7 mouse cellular contexts compared by ENCODE assay signal in the genomic region with DNA sequence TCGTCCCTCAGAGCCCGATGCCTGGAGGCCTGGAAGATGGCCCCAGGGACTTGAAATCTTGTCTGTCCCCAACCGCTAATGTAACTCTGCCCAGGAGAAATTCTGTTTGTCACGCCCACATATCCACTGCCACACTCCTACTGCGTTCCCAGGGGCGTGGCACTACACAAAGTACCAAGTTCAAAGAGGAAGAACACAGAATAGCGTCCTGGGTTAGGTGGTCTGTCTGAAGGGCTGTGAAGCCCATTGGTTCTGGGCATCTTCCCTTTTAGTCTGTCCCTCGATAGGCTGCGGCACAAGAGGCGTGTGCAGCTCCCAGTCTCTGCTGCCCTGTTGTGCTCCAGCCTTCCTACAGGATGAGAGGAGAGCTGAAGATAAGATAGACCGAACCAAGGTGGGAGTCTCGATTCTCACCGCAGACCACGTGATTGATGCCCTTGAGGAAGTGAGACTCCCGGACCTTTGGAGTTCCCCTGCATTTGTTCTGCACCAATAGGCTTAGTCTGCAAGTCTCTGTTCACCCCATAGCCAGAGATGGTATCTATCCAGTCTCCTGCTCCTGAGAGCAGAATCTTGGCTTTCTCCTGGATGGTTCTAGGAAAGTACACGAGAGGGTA. TPM values are rescaled to one million over a fixed set of nuclear protein-coding genes. Genes with fewer than 3 reads are reported as not detected.
DNase-seq lines count a peak whose midpoint lies in the region; ATAC-seq lines count a peak whose summit lies in the region.

No protein-coding gene starts in this region.

- ATAC-seq in hindbrain, embryonic 15.5 days (ENCODE audit: low FRiP score, low read depth) = no peak; the same call in 1 of the 2 replicates
- ATAC-seq in liver, embryonic 12.5 days = no peak
- ATAC-seq in neural tube, embryonic 15.5 days (ENCODE audit: low FRiP score) = 0 out of 2 replicates have a peak, but pooled peaks have one; percentile 7

- peak overlapping the region; percentile 64 for H3K4me2 ChIP-seq in hindbrain, embryonic 15.5 days
- H3K4me2 ChIP-seq in liver, embryonic 12.5 days = peak overlapping the region; percentile 98
- peak overlapping the region; percentile 78 for H3K4me2 ChIP-seq in neural tube, embryonic 15.5 days

- H3K9ac ChIP-seq in hindbrain, embryonic 15.5 days = peak overlapping the region; percentile 64
- H3K9ac ChIP-seq in liver, embryonic 12.5 days = peak overlapping the region; percentile 74
- peak overlapping the region; percentile 75 for H3K9ac ChIP-seq in neural tube, embryonic 15.5 days (replicated peaks)

- no peaks in the 10 kb centered on the region for H3K27me3 ChIP-seq in hindbrain, embryonic 15.5 days
- peaks cover 33% of the 10 kb centered on the region for H3K27me3 ChIP-seq in liver, embryonic 12.5 days (replicated peaks)
- peaks cover 7% of the 10 kb centered on the region for H3K27me3 ChIP-seq in neural tube, embryonic 15.5 days (replicated peaks)

- H3K36me3 ChIP-seq in hindbrain, embryonic 15.5 days = no peaks in the 10 kb centered on the region
- no peaks in the 10 kb centered on the region for H3K36me3 ChIP-seq in liver, embryonic 12.5 days
- H3K36me3 ChIP-seq in neural tube, embryonic 15.5 days = no peaks in the 10 kb centered on the region

- H3K4me3 ChIP-seq in hindbrain, embryonic 15.5 days = peak overlapping the region; percentile 72
- peak overlapping the region; percentile 73 for H3K4me3 ChIP-seq in liver, embryonic 12.5 days
- H3K4me3 ChIP-seq in neural tube, embryonic 15.5 days (replicated peaks) = peak overlapping the region; percentile 93

- H3K9me3 ChIP-seq in hindbrain, embryonic 15.5 days = no peaks in the 10 kb centered on the region
- no peaks in the 10 kb centered on the region for H3K9me3 ChIP-seq in liver, embryonic 12.5 days (replicated peaks)
- H3K9me3 ChIP-seq in neural tube, embryonic 15.5 days (replicated peaks) = no peaks in the 10 kb centered on the region

- DNase-seq in thymus, postnatal 0 days (ENCODE audit: low spot score) = peak; percentile 26
- DNase-seq in thymus, postnatal 10 days (ENCODE audit: low spot score in 2 of 2) = no peak
- DNase-seq in embryo, embryonic 10.5 days (ENCODE audit: low spot score) = peak; percentile 59
- DNase-seq in adrenal gland, postnatal 10 days = no peak

- H3K4me1 ChIP-seq in hindbrain, embryonic 15.5 days (replicated peaks) = peaks cover 24% of the 10 kb centered on the region
- H3K4me1 ChIP-seq in liver, embryonic 12.5 days = peaks cover 32% of the 10 kb centered on the region
- H3K4me1 ChIP-seq in neural tube, embryonic 15.5 days = peaks cover 15% of the 10 kb centered on the region

- H3K27ac ChIP-seq in hindbrain, embryonic 15.5 days (replicated peaks) = peak overlapping the region; percentile 72
- H3K27ac ChIP-seq in liver, embryonic 12.5 days = no peak overlapping the region
- H3K27ac ChIP-seq in neural tube, embryonic 15.5 days (replicated peaks) = peak overlapping the region; percentile 76

- WGBS in hindbrain, embryonic 15.5 days = 2% methylated on average over 16 of the region's 16 CpGs
- WGBS in liver, embryonic 12.5 days (ENCODE audit: insufficient replicate concordance) = 2% methylated on average over 16 of the region's 16 CpGs
- WGBS in neural tube, embryonic 15.5 days = 3% methylated on average over 16 of the region's 16 CpGs

RNA-seq across cellular contexts. Expression of a gene that starts 11.8 kb away (rescaled TPM):
- polyA plus RNA-seq in thymus, postnatal 0 days (2015; fragmentation: Nextera tagmentation; extraction: Ambion mirVana) = 7.6 and 8.8 TPM in 2 replicates
- 3.8 and 4.7 TPM in 2 replicates for polyA plus RNA-seq in hindbrain, embryonic 15.5 days (2015; fragmentation: Nextera tagmentation; extraction: Ambion mirVana)
- polyA plus RNA-seq in liver, embryonic 12.5 days (2016; fragmentation: Nextera tagmentation; extraction: Ambion mirVana) = 4.1 and 5.0 TPM in 2 replicates
- polyA plus RNA-seq in neural tube, embryonic 15.5 days (2015; fragmentation: Nextera tagmentation; extraction: Ambion mirVana) = 2.9 and 3.3 TPM in 2 replicates
- total RNA-seq in adrenal gland, postnatal 10 days (2021) = 1 to 10 TPM; 2.5 to 4.9 TPM

RNA-seq across cellular contexts. Expression of a gene that starts 12.3 kb away (rescaled TPM):
- polyA plus RNA-seq in thymus, postnatal 0 days (2015; fragmentation: Nextera tagmentation; extraction: Ambion mirVana) = 1.1 and 2.1 TPM in 2 replicates
- polyA plus RNA-seq in hindbrain, embryonic 15.5 days (2015; fragmentation: Nextera tagmentation; extraction: Ambion mirVana) = 3.1 and 3.7 TPM in 2 replicates
- polyA plus RNA-seq in liver, embryonic 12.5 days (2016; fragmentation: Nextera tagmentation; extraction: Ambion mirVana) = not detected in 2 replicates
- polyA plus RNA-seq in neural tube, embryonic 15.5 days (2015; fragmentation: Nextera tagmentation; extraction: Ambion mirVana) = 2.1 and 2.6 TPM in 2 replicates
- total RNA-seq in adrenal gland, postnatal 10 days (2021) = 10 to 100 TPM in 1 of 2 experiments, 1 to 10 TPM in 1; 5.3 to 12.0 TPM

RNA-seq across cellular contexts. Expression of a gene that starts 21.1 kb away (rescaled TPM):
- 3.5 and 5.5 TPM in 2 replicates for polyA plus RNA-seq in thymus, postnatal 0 days (2015; fragmentation: Nextera tagmentation; extraction: Ambion mirVana)
- 6.8 and 7.4 TPM in 2 replicates for polyA plus RNA-seq in hindbrain, embryonic 15.5 days (2015; fragmentation: Nextera tagmentation; extraction: Ambion mirVana)
- polyA plus RNA-seq in liver, embryonic 12.5 days (2016; fragmentation: Nextera tagmentation; extraction: Ambion mirVana) = 2.1 and 2.3 TPM in 2 replicates
- polyA plus RNA-seq in neural tube, embryonic 15.5 days (2015; fragmentation: Nextera tagmentation; extraction: Ambion mirVana) = 6.4 and 7.3 TPM in 2 replicates
- 10 to 100 TPM; 42.3 to 42.7 TPM for total RNA-seq in adrenal gland, postnatal 10 days (2021)

RNA-seq across cellular contexts. Expression of a gene that starts 33.2 kb away (rescaled TPM):
- 57.1 and 61.0 TPM in 2 replicates for polyA plus RNA-seq in thymus, postnatal 0 days (2015; fragmentation: Nextera tagmentation; extraction: Ambion mirVana)
- 3.5 and 5.2 TPM in 2 replicates for polyA plus RNA-seq in hindbrain, embryonic 15.5 days (2015; fragmentation: Nextera tagmentation; extraction: Ambion mirVana)
- polyA plus RNA-seq in liver, embryonic 12.5 days (2016; fragmentation: Nextera tagmentation; extraction: Ambion mirVana) = 16.3 and 16.5 TPM in 2 replicates
- 4.2 and 12.2 TPM in 2 replicates for polyA plus RNA-seq in neural tube, embryonic 15.5 days (2015; fragmentation: Nextera tagmentation; extraction: Ambion mirVana)
- total RNA-seq in adrenal gland, postnatal 10 days (2021) = 10 to 100 TPM; 13.2 to 17.8 TPM

RNA-seq across cellular contexts. Expression of a gene that starts 38.2 kb away (rescaled TPM):
- polyA plus RNA-seq in thymus, postnatal 0 days (2015; fragmentation: Nextera tagmentation; extraction: Ambion mirVana) = 988 and 1,015 TPM in 2 replicates
- 361 and 362 TPM in 2 replicates for polyA plus RNA-seq in hindbrain, embryonic 15.5 days (2015; fragmentation: Nextera tagmentation; extraction: Ambion mirVana)
- 735 and 768 TPM in 2 replicates for polyA plus RNA-seq in liver, embryonic 12.5 days (2016; fragmentation: Nextera tagmentation; extraction: Ambion mirVana)
- 351 and 459 TPM in 2 replicates for polyA plus RNA-seq in neural tube, embryonic 15.5 days (2015; fragmentation: Nextera tagmentation; extraction: Ambion mirVana)
- total RNA-seq in adrenal gland, postnatal 10 days (2021) = 100 to 1,000 TPM; 805 to 857 TPM

Comparison
In these comparisons a context has a peak if more than half of its experiments do, and no peak if none do; other contexts are left out.
1. DNase-seq: peak in thymus, postnatal 0 days (single experiment) and embryo, embryonic 10.5 days (single experiment); none in thymus, postnatal 10 days (0 of 2) and adrenal gland, postnatal 10 days (single experiment).
2. Peak in every context shown above with its lines, with median percentiles within 50 percentile points of each other: H3K4me2 ChIP-seq, H3K4me3 ChIP-seq and H3K9ac ChIP-seq.